15 mouse cellular contexts compared by ENCODE assay signal in genomic region chr13:13572941-13573340, GRCm38 (mm10). TPM values are rescaled to one million over a fixed set of nuclear protein-coding genes. Genes with fewer than 3 reads are reported as not detected.
DNase-seq lines count a peak whose midpoint lies in the region; TF ChIP-seq lines count a peak whose summit lies in the region.
"Had no signal": no experiment of that assay in that cellular context is flagged by ENCODE, and none has a peak within 500 bp of the region (broad histone marks: within the 10 kb centered on the region; RNA-seq: fewer than 3 reads in every experiment).

No protein-coding gene starts in this region.

- DNase-seq in adrenal gland, postnatal 14 days = peak; percentile 33
- no peak for DNase-seq in adrenal gland, postnatal 4 days (ENCODE audit: low spot score in 2 of 2)
- DNase-seq in gastrocnemius, adult 2 months = no peak
- no peak for DNase-seq in gastrocnemius, postnatal 10 days
- DNase-seq in 3T3-L1 (ENCODE audit: low read depth, low spot score) = peak; percentile 68
- no peak for DNase-seq in kidney, postnatal 25 days
- DNase-seq: thymus, adult 2 months had no signal

- H3K4me3 ChIP-seq in gastrocnemius, adult 2 months = no peak overlapping the region
- H3K4me3 ChIP-seq in brown adipose tissue, adult 24 weeks (ENCODE audit: insufficient read depth, low read depth, low read length) = no peak overlapping the region
- H3K4me3 ChIP-seq: embryonic facial prominence, embryonic 15.5 days; forebrain, embryonic 15.5 days; heart, embryonic 12.5 days; hindbrain, embryonic 12.5 days; limb, embryonic 10.5 days; midbrain, embryonic 12.5 days had no signal

- TF ChIP-seq CTCF in gastrocnemius, adult 2 months (IDR thresholded peaks at IDR 0.05) = no peak

- intact Hi-C loops in gastrocnemius, adult 2 months (cut with DNase I) = no loop called here

- H3K27ac ChIP-seq in gastrocnemius, adult 2 months = peak overlapping the region; percentile 59; the same call in 1 of the 2 replicates
- H3K27ac ChIP-seq in brown adipose tissue, adult 24 weeks (replicated peaks; ENCODE audit: low read depth, low read length) = peak overlapping the region; percentile 10; the same call in 1 of the 2 replicates
- H3K27ac ChIP-seq: embryonic facial prominence, embryonic 15.5 days; forebrain, embryonic 15.5 days; hindbrain, embryonic 12.5 days; limb, embryonic 10.5 days; midbrain, embryonic 12.5 days; stomach, postnatal 0 days had no signal

- peaks cover 14% of the 10 kb centered on the region for H3K4me1 ChIP-seq in brown adipose tissue, adult 24 weeks (ENCODE audit: control insufficient read depth, insufficient read depth, insufficient read length, low read length)

RNA-seq across cellular contexts. Expression of gene Lyst, which starts 17.3 kb away (rescaled TPM):
- total RNA-seq in adrenal gland, postnatal 14 days (2021) = 25.2 and 29.1 TPM in 2 replicates
- 10 to 100 TPM; 35.4 to 35.8 TPM for total RNA-seq in adrenal gland, postnatal 4 days (2021)
- total RNA-seq in gastrocnemius, adult 2 months (2021) = 1 to 10 TPM; 3.9 to 6.1 TPM
- 1 to 10 TPM; 6.5 to 9.5 TPM for total RNA-seq in gastrocnemius, postnatal 10 days (2021)
- 11.9 and 21.4 TPM in 2 replicates for polyA plus RNA-seq in brown adipose tissue, adult 24 weeks (2012; ENCODE audit: insufficient read depth, insufficient read length, missing spikeins)

Comparison
In these comparisons a context has a peak if more than half of its experiments do, and no peak if none do; other contexts are left out.
1. DNase-seq: peak in adrenal gland, postnatal 14 days (single experiment) and 3T3-L1 (single experiment); none in adrenal gland, postnatal 4 days (0 of 2), gastrocnemius, adult 2 months (single experiment), gastrocnemius, postnatal 10 days (single experiment) and kidney, postnatal 25 days (0 of 2).